Mouse (Mus musculus): ENCODE data around the gene Baiap2l2. TPM values are rescaled to one million over a fixed set of nuclear protein-coding genes. Genes with fewer than 3 reads are reported as not detected.

The Baiap2l2 gene
- polyA plus RNA-seq (2015; fragmentation: Nextera tagmentation; extraction: Ambion mirVana): 3.1 and 4.4 TPM in 2 replicates

DNA sequence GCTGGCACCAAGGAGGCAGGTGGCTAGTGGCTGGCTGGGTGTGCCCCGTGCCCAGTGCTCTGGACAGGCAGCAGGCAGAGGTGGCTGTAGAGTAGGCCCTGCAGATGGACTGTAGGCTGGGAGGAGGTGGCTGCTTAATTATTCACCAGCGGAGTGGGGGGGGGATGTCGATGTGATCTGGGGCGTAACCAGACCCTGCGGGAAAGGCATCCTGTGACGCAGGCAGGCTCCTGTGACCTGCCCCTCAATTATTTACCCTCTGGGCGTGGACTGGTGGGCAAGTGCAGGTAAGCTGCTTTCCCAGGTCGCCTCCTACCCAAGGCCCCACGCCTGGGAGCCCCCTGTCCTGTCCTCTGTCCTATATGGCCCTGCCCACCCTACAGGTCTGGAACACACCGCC, at the start of gene Baiap2l2:
Gene Baiap2l2 (minus strand): TSS at position 139 of the 400 bp plus-strand sequence.
- WGBS: 52% methylated on average over 10 of the region's 10 CpGs
- Histone ChIP-seq H3K4me1 (peaks cover 16% of the 10 kb centered on the region; the same call in 1 of the 2 replicates), H3K9me3 (no peaks in the 10 kb centered on the region), H3K27ac (no peak within 1 kb of the TSS), H3K36me3 (no peaks in the 10 kb centered on the region), H3K4me3 (no peak within 1 kb of the TSS), H3K27me3 (no peaks in the 10 kb centered on the region), H3K4me2 (no peak within 1 kb of the TSS), H3K9ac (no peak within 1 kb of the TSS)
- peak; percentile 15; the same call in 1 of the 2 replicates for ATAC-seq (ENCODE audit: borderline replicate concordance, extremely low read depth, low FRiP score, low TSS enrichment)

DNA sequence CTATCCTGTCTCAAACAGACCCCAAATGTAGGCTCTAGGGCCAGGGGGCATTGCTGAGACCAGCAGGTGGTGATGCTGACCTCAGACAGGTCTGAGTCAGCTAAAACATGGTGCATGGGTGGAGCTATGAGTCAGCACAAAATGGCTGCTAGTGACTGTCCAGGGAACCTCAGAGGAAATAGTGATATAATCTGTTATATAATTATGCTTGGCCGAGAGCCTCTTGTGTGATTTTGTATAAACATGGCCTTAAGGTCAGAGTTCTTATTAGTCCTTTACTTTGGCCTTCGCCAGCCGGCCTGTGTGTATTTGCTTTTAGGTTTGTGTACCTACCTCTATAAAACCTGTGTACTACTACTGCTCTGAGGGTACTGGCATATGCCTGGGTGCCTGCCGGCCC, 48.1 kb upstream of the Baiap2l2 start:
- Histone ChIP-seq H3K27ac (no peak overlapping the region), H3K36me3 (no peaks in the 10 kb centered on the region), H3K4me1 (peaks cover 18% of the 10 kb centered on the region), H3K9ac (no peak overlapping the region), H3K9me3 (no peaks in the 10 kb centered on the region), H3K4me2 (no peak overlapping the region), H3K4me3 (no peak overlapping the region), H3K27me3 (no peaks in the 10 kb centered on the region)
- WGBS: 26% methylated on average over 4 of the region's 4 CpGs
- no peak for ATAC-seq (ENCODE audit: borderline replicate concordance, extremely low read depth, low FRiP score, low TSS enrichment)

DNA sequence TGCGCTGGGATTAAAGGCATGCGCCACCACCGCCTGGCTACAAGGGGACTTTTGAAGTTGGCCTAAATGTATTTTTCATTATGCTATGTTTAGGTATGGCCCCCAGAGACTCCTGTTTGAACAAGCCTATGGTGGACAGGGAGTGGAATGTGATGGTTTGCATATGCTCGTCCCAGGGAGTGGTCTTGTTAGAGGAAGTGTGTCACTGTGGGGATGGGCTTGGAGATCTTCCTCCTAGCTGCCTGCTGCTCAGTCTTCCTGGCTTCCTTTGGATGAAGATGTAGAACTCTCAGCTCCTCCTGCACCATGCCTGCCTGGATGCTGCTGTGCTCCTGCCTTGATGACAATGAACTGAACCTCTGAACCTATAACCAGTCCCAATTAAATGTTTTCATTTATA, 45.2 kb upstream of the Baiap2l2 start:
- Histone ChIP-seq H3K36me3 (no peaks in the 10 kb centered on the region), H3K9me3 (no peaks in the 10 kb centered on the region), H3K27me3 (no peaks in the 10 kb centered on the region), H3K4me1 (peaks cover 40% of the 10 kb centered on the region), H3K9ac (no peak overlapping the region), H3K4me2 (no peak overlapping the region), H3K27ac (peak overlapping the region; percentile 64), H3K4me3 (no peak overlapping the region)
- ATAC-seq (ENCODE audit: borderline replicate concordance, extremely low read depth, low FRiP score, low TSS enrichment): no peak
- 30% methylated on average over 4 of the region's 4 CpGs for WGBS

DNA sequence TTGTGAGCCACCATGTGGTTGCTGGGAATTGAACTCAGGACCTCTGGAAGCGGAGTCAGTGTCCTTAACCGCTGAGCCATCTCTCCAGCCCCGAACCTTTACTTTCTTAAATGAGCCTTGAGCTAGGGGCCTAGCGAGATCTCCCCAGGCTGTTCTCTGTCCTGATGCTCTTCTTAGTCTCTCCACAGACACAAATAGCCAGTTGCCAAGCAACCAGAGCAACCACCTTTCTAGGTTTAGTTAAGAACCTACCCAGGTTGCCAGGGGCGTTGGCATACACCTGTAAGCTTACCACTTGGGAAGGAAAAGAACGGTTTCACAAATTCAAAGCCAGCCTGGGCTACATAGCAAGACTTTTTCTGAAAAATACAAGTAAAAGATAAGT, 44.6 kb upstream of the Baiap2l2 start:
- 78% methylated on average over 6 of the region's 6 CpGs for WGBS
- no peaks in the 10 kb centered on the region for H3K36me3 ChIP-seq
- H3K9me3 ChIP-seq: no peaks in the 10 kb centered on the region
- H3K27ac ChIP-seq: peak overlapping the region; percentile 64
- H3K4me2 ChIP-seq: no peak overlapping the region
- H3K9ac ChIP-seq: no peak overlapping the region
- H3K4me3 ChIP-seq: no peak overlapping the region
- H3K4me1 ChIP-seq: peaks cover 45% of the 10 kb centered on the region
- ATAC-seq (ENCODE audit: borderline replicate concordance, extremely low read depth, low FRiP score, low TSS enrichment): no peak
- H3K27me3 ChIP-seq: no peaks in the 10 kb centered on the region

DNA sequence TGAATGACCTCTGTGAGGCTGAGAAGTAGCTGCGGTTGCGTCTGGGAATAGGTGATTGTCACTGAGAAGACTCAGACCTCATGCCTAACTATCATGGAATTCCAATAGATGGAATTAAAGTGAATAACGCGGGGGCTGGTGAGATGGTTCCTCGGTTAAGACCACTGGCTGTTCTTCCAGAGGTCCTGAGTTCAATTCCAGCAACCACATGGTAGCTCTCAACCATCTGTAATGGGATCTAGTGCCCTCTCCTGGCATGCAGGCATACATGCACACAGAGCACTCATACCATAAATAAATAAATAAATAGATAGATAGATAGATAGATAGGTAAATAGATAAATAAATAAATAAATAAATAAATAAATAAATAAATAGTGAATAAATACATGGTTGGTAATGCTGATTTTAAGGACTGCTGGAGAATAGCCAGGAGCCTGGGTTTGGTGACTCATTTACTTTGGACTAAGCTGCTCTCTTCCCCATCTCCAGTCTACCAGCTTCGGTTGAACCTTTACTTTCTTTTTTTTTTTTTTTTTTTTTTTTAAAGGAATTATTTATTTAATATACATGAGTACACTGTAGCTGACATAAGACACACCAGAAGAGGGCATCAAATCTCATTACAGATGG, 44.1 kb upstream of the Baiap2l2 start:
- peaks cover 46% of the 10 kb centered on the region for H3K4me1 ChIP-seq
- WGBS: 90% methylated on average over 6 of the region's 6 CpGs
- H3K9me3 ChIP-seq: no peaks in the 10 kb centered on the region
- H3K36me3 ChIP-seq: no peaks in the 10 kb centered on the region
- no peak overlapping the region for H3K4me2 ChIP-seq
- no peak overlapping the region for H3K27ac ChIP-seq
- ATAC-seq (ENCODE audit: borderline replicate concordance, extremely low read depth, low FRiP score, low TSS enrichment): no peak
- no peak overlapping the region for H3K4me3 ChIP-seq
- no peak overlapping the region for H3K9ac ChIP-seq
- no peaks in the 10 kb centered on the region for H3K27me3 ChIP-seq

DNA sequence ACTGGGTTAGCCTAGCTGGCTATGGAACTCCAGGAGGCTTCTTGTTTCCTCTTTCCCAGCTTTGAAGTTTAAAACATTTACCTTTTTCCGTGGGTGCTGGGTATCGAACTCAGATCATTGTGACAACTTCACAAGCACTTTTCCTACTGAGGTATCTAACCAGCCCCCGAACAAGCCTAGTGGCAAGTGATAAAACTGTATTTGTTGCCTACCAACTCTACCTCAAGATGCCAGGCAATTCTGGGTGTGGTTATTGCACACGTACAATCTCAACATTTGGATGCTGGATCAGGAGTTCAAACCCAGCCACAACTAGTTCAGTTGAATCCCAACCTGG, 43.6 kb upstream of the Baiap2l2 start:
- H3K4me2 ChIP-seq: peak overlapping the region; percentile 83

DNA sequence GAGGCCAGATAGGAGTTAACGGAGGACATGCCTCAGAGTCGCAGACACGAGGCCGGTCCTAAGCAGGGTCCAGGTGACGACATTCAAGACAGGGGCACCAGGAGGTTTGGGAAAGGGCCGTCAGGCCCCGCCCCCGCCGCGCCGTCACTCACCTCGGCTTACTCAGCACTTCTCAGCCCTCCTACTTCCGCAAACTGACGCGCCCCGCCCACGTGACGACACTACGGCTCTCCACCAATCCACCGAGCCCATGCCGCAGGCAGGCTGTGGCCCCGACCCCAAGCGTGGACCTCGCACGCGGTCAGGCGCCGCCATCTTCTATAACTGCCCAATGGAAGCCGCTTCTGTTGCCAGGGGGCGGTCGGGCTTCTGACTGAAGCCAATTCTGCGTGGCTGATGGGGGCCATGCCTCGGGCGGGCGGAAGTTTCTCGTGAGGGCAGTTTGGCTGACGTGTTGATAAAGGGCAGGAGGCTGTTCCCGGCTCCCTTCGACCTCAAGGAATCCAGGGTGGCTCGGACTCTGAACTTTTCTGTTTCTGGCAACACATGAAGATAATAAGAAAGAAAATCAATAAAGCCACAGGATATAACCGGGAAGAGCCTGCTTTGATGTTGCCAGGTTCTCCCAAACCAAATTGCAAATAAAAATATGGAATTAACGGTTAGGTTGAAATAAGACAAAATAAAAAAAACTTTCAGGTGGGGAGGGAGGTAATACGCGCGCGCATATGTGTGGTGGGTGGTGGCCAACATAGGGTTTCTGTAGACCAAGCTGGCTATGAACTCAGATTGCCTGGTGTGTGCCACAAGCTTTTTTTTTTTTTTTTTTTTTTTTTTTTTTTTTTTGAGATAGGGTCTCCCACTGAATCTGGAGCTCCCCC, 43.0 kb upstream of the Baiap2l2 start, which contains the start of gene Pla2g6:
Gene Pla2g6 (minus strand): TSS at position 333 of the 881 bp plus-strand sequence.
- Histone ChIP-seq H3K4me2 (peak within 1 kb of the TSS; percentile 83), H3K9ac (peak within 1 kb of the TSS; percentile 64), H3K9me3 (no peaks in the 10 kb centered on the region), H3K4me3 (peak within 1 kb of the TSS; percentile 59), H3K4me1 (peaks cover 54% of the 10 kb centered on the region), H3K36me3 (no peaks in the 10 kb centered on the region), H3K27me3 (no peaks in the 10 kb centered on the region), H3K27ac (peak within 1 kb of the TSS; percentile 97)
- WGBS: 4% methylated on average over 46 of the region's 46 CpGs
- peak; percentile 95 for ATAC-seq (ENCODE audit: borderline replicate concordance, extremely low read depth, low FRiP score, low TSS enrichment)

More for the DNA sequence above, 43.6 kb upstream of the Baiap2l2 start:
- ATAC-seq (ENCODE audit: borderline replicate concordance, extremely low read depth, low FRiP score, low TSS enrichment): no peak
- Histone ChIP-seq H3K9me3 (no peaks in the 10 kb centered on the region), H3K27ac (peak overlapping the region; percentile 97; the same call in 1 of the 2 replicates), H3K27me3 (no peaks in the 10 kb centered on the region), H3K4me3 (no peak overlapping the region), H3K4me1 (peaks cover 51% of the 10 kb centered on the region), H3K36me3 (no peaks in the 10 kb centered on the region), H3K9ac (no peak overlapping the region)
- 87% methylated on average over 4 of the region's 4 CpGs for WGBS

DNA sequence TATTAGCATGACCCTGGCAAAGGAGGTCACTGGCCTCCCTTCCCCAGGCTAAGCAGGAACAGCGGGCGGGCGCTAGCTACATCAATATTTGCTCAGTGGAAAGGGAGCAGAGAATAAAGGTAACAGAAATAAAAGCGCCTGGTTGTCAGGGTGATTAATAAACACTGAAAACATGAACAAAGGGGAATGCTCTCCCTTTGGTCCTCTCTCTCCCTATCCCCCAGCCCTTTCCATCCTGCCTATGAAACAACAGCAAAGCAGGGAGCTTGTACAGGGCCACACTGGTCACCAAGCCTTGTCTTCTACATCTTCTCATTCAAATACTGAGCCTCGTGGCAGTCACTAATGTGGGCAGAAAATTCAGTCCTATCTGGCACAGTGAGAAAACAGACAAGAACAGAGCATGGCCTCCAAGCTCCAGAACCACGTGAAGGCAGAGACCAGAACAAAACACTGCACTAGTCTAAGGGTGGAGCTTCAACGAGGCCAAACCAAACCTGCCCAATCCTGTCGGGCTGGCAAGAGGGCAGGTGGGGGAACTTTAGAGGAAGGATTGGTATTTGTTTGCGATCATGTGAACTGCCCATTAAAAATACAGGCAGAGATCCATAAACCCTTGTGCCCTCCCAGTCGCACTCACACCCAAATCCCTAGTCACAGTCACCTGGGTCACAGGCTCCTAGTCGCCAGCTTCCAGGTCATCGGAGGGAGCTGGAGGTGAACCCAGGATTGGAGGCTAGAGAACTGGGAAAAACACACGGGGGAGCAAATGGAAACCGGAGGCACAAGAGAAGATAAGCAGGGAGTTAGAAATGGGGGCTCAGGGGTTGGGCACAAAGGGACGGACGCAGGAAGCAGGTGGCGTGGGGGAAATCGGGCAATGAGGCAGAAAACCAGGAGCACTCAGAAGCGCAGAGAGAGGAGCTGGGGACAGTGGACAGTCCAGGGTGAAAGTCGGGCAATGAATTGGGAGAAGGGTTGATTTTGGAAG, 41.9 kb upstream of the Baiap2l2 start:
- H3K27ac ChIP-seq: peak overlapping the region; percentile 97
- H3K9me3 ChIP-seq: no peaks in the 10 kb centered on the region
- 9% methylated on average over 20 of the region's 20 CpGs for WGBS
- peaks cover 61% of the 10 kb centered on the region for H3K4me1 ChIP-seq
- H3K4me3 ChIP-seq: peak overlapping the region; percentile 59
- ATAC-seq (ENCODE audit: borderline replicate concordance, extremely low read depth, low FRiP score, low TSS enrichment): no peak; the same call in 1 of the 2 replicates
- no peaks in the 10 kb centered on the region for H3K36me3 ChIP-seq
- H3K27me3 ChIP-seq: no peaks in the 10 kb centered on the region
- peak overlapping the region; percentile 64 for H3K9ac ChIP-seq
- peak overlapping the region; percentile 83 for H3K4me2 ChIP-seq

DNA sequence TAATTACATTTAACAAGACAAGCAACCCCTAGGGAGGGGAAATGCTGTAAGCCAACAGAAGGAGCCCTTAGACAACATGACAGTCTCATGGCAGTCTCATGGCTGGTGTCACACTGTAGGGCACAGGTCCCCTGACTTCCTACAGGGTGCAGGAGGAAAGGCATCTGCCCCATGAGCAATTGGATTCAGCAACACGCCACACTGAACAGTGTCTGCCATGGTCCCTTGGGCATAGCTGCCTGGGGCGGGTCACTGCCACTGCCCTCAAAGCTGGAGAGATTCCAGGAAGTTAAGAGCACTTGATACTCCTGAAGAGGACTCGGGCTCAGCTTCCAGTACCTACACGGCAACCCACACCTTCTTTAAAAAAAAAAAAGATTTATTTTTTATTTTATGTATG, 40.9 kb upstream of the Baiap2l2 start:
- 50% methylated on average over 4 of the region's 4 CpGs for WGBS
- H3K27me3 ChIP-seq: no peaks in the 10 kb centered on the region
- H3K4me1 ChIP-seq: peaks cover 64% of the 10 kb centered on the region

DNA sequence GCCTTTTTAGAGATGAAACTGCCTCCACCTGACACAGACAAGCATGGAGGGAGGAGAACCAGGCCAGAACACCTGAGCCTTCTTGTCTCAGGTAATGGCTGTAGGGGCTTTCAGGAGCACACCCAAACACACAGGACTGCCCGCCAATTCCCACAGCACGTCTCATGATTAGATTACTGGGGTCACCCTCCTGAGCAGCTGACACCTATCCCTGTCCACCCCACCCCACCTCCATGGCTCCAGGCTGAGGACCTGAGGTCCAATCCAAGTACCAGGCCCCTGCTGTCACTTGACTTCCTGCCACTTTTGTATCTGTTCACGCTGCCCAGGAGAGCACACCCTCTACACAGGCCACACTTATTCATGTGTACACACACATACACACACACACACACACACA, 40.4 kb upstream of the Baiap2l2 start:
- ATAC-seq (ENCODE audit: borderline replicate concordance, extremely low read depth, low FRiP score, low TSS enrichment): no peak
- Histone ChIP-seq H3K4me1 (peaks cover 64% of the 10 kb centered on the region), H3K4me2 (peak overlapping the region; percentile 83; the same call in 1 of the 2 replicates), H3K9ac (no peak overlapping the region), H3K4me3 (no peak overlapping the region), H3K27ac (peak overlapping the region; percentile 97), H3K9me3 (no peaks in the 10 kb centered on the region), H3K36me3 (no peaks in the 10 kb centered on the region), H3K27me3 (no peaks in the 10 kb centered on the region)
- 44% methylated on average over 3 of the region's 3 CpGs for WGBS

More for the DNA sequence above, 40.9 kb upstream of the Baiap2l2 start:
- Histone ChIP-seq H3K4me2 (peak overlapping the region; percentile 83), H3K4me3 (peak overlapping the region; percentile 59; the same call in 1 of the 2 replicates), H3K36me3 (no peaks in the 10 kb centered on the region), H3K27ac (peak overlapping the region; percentile 97), H3K9me3 (no peaks in the 10 kb centered on the region), H3K9ac (no peak overlapping the region)
- no peak for ATAC-seq (ENCODE audit: borderline replicate concordance, extremely low read depth, low FRiP score, low TSS enrichment)

DNA sequence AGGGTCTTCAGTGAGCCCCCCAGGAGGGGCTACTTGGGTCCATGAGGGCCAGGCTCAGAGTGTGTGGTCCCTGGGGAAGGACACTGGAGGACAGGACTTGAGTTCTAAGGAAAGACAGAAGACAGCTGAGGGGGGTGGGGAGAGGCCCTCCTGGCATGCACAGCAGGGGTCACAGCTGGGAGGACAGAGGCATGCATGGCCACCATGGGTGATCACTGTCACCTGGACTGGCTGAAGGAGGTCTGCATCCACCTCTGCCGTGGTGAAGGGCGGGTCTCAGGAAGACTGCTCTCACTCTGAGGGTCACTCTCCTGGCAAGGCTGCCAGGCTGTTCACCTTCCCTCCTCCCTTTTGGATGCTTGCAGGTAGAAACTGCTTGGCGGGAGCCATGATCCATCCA, 39.0 kb upstream of the Baiap2l2 start:
- Histone ChIP-seq H3K4me3 (no peak overlapping the region), H3K27ac (peak overlapping the region; percentile 80), H3K4me1 (peaks cover 58% of the 10 kb centered on the region), H3K9me3 (no peaks in the 10 kb centered on the region), H3K27me3 (no peaks in the 10 kb centered on the region), H3K36me3 (no peaks in the 10 kb centered on the region), H3K9ac (no peak overlapping the region), H3K4me2 (no peak overlapping the region)
- 70% methylated on average over 3 of the region's 3 CpGs for WGBS
- no peak for ATAC-seq (ENCODE audit: borderline replicate concordance, extremely low read depth, low FRiP score, low TSS enrichment)

Data from lung, embryonic 15.5 days (tissue).